Mouse (Mus musculus): ENCODE measurements around the gene Mfsd2b. TPM values are rescaled to one million over a fixed set of nuclear protein-coding genes. Genes with fewer than 3 reads are reported as not detected.
A peak's percentile ranks its signal among the peaks of the same experiment; 100 is the strongest.

The Mfsd2b gene
- polyA plus RNA-seq, 1 experiment from 2014 or later, result 0.83 TPM

GRCm38 (mm10) chr12:4864338-4864690 is 9.8 kb downstream of the Mfsd2b start:
- no peak overlapping the region for H3K27ac ChIP-seq (ENCODE audit: low read depth, low read length)
- H3K36me3 ChIP-seq (ENCODE audit: control insufficient read depth, insufficient read depth, low read length), result no peaks in the 10 kb centered on the region
- no peaks in the 10 kb centered on the region for H3K9me3 ChIP-seq (replicated peaks; ENCODE audit: control insufficient read depth, low read length)
- no peak overlapping the region for H3K4me2 ChIP-seq (ENCODE audit: low read length)
- no peak for DNase-seq (ENCODE audit: low spot score)
- no peak for ATAC-seq
- H3K4me3 ChIP-seq (ENCODE audit: low read depth, low read length), result no peak overlapping the region
- no peaks in the 10 kb centered on the region for H3K4me1 ChIP-seq (ENCODE audit: control insufficient read depth, insufficient read depth, low read length)
- no peak overlapping the region for H3K9ac ChIP-seq (ENCODE audit: low read length)
- 80% methylated on average over 4 of the region's 4 CpGs for WGBS
- H3K27me3 ChIP-seq (replicated peaks; ENCODE audit: control insufficient read depth, insufficient read depth, low read length), result no peaks in the 10 kb centered on the region

- no peak overlapping the region for H3K27ac ChIP-seq (ENCODE audit: low read depth, low read length)
- WGBS, result 71% methylated on average over 4 of the region's 4 CpGs
- peak; percentile 41 for DNase-seq (ENCODE audit: low spot score)
Measured at GRCm38 (mm10) chr12:4863654-4864337, 10.4 kb downstream of the Mfsd2b start.

GRCm38 (mm10) chr12:4862672-4863071 is 11.5 kb downstream of the Mfsd2b start:
- ATAC-seq (no peak), DNase-seq (ENCODE audit: low spot score) (no peak)
- H3K9ac ChIP-seq (ENCODE audit: low read length), result no peak overlapping the region
- peaks cover 4% of the 10 kb centered on the region; the same call in 1 of the 2 replicates for H3K36me3 ChIP-seq (ENCODE audit: control insufficient read depth, insufficient read depth, low read length)
- WGBS, result 89% methylated on average over 4 of the region's 4 CpGs
- H3K27ac ChIP-seq (ENCODE audit: low read depth, low read length), result no peak overlapping the region
- no peak overlapping the region for H3K4me3 ChIP-seq (ENCODE audit: low read depth, low read length)
- no peaks in the 10 kb centered on the region for H3K9me3 ChIP-seq (replicated peaks; ENCODE audit: control insufficient read depth, low read length)
- no peaks in the 10 kb centered on the region for H3K27me3 ChIP-seq (replicated peaks; ENCODE audit: control insufficient read depth, insufficient read depth, low read length)
- H3K4me1 ChIP-seq (ENCODE audit: control insufficient read depth, insufficient read depth, low read length), result no peaks in the 10 kb centered on the region
- no peak overlapping the region for H3K4me2 ChIP-seq (ENCODE audit: low read length)

More at GRCm38 (mm10) chr12:4863654-4864337, 10.4 kb downstream of the Mfsd2b start:
- 0 out of 2 replicates have a peak, but pooled peaks have one; percentile 46 for ATAC-seq
- Histone ChIP-seq H3K36me3 (ENCODE audit: control insufficient read depth, insufficient read depth, low read length) (no peaks in the 10 kb centered on the region), H3K9ac (ENCODE audit: low read length) (no peak overlapping the region), H3K4me3 (ENCODE audit: low read depth, low read length) (no peak overlapping the region), H3K4me2 (ENCODE audit: low read length) (no peak overlapping the region), H3K4me1 (ENCODE audit: control insufficient read depth, insufficient read depth, low read length) (no peaks in the 10 kb centered on the region), H3K9me3 (replicated peaks; ENCODE audit: control insufficient read depth, low read length) (no peaks in the 10 kb centered on the region), H3K27me3 (replicated peaks; ENCODE audit: control insufficient read depth, insufficient read depth, low read length) (no peaks in the 10 kb centered on the region)

GRCm38 (mm10) chr12:4859241-4859914 is 14.8 kb downstream of the Mfsd2b start:
- peaks cover 12% of the 10 kb centered on the region; the same call in 1 of the 2 replicates for H3K36me3 ChIP-seq (ENCODE audit: control insufficient read depth, insufficient read depth, low read length)
- DNase-seq (ENCODE audit: low spot score) (no peak), ATAC-seq (no peak)
- no peak overlapping the region for H3K4me2 ChIP-seq (ENCODE audit: low read length)
- WGBS, result 79% methylated on average over 11 of the region's 11 CpGs
- H3K27ac ChIP-seq (ENCODE audit: low read depth, low read length), result no peak overlapping the region
- no peaks in the 10 kb centered on the region for H3K9me3 ChIP-seq (replicated peaks; ENCODE audit: control insufficient read depth, low read length)
- H3K9ac ChIP-seq (ENCODE audit: low read length), result no peak overlapping the region
- no peak overlapping the region for H3K4me3 ChIP-seq (ENCODE audit: low read depth, low read length)
- no peaks in the 10 kb centered on the region for H3K27me3 ChIP-seq (replicated peaks; ENCODE audit: control insufficient read depth, insufficient read depth, low read length)
- no peaks in the 10 kb centered on the region for H3K4me1 ChIP-seq (ENCODE audit: control insufficient read depth, insufficient read depth, low read length)

- 95% methylated on average over 2 of the region's 2 CpGs for WGBS
- H3K27ac ChIP-seq (ENCODE audit: low read depth, low read length), result no peak overlapping the region
- H3K4me2 ChIP-seq (ENCODE audit: low read length), result no peak overlapping the region
- H3K27me3 ChIP-seq (replicated peaks; ENCODE audit: control insufficient read depth, insufficient read depth, low read length), result no peaks in the 10 kb centered on the region
- ATAC-seq (no peak), DNase-seq (ENCODE audit: low spot score) (no peak)
- no peak overlapping the region for H3K4me3 ChIP-seq (ENCODE audit: low read depth, low read length)
- no peaks in the 10 kb centered on the region for H3K9me3 ChIP-seq (replicated peaks; ENCODE audit: control insufficient read depth, low read length)
- H3K9ac ChIP-seq (ENCODE audit: low read length), result no peak overlapping the region
- peaks cover 12% of the 10 kb centered on the region; the same call in 1 of the 2 replicates for H3K36me3 ChIP-seq (ENCODE audit: control insufficient read depth, insufficient read depth, low read length)
- H3K4me1 ChIP-seq (ENCODE audit: control insufficient read depth, insufficient read depth, low read length), result no peaks in the 10 kb centered on the region
Measured at GRCm38 (mm10) chr12:4856834-4857233, 17.3 kb downstream of the Mfsd2b start.

GRCm38 (mm10) chr12:4856160-4856559 is 18.0 kb downstream of the Mfsd2b start:
- ATAC-seq, result no peak
- no peak overlapping the region for H3K27ac ChIP-seq (ENCODE audit: low read depth, low read length)
- no peaks in the 10 kb centered on the region for H3K27me3 ChIP-seq (replicated peaks; ENCODE audit: control insufficient read depth, insufficient read depth, low read length)
- peaks cover 12% of the 10 kb centered on the region; the same call in 1 of the 2 replicates for H3K36me3 ChIP-seq (ENCODE audit: control insufficient read depth, insufficient read depth, low read length)
- H3K4me1 ChIP-seq (ENCODE audit: control insufficient read depth, insufficient read depth, low read length), result no peaks in the 10 kb centered on the region
- H3K4me2 ChIP-seq (ENCODE audit: low read length), result no peak overlapping the region
- no peak for DNase-seq (ENCODE audit: low spot score)
- 97% methylated on average over 5 of the region's 5 CpGs for WGBS
- H3K9me3 ChIP-seq (replicated peaks; ENCODE audit: control insufficient read depth, low read length), result no peaks in the 10 kb centered on the region
- H3K9ac ChIP-seq (ENCODE audit: low read length), result no peak overlapping the region
- H3K4me3 ChIP-seq (ENCODE audit: low read depth, low read length), result no peak overlapping the region

GRCm38 (mm10) chr12:4843741-4844140 is 30.4 kb downstream of the Mfsd2b start:
- ATAC-seq, result peak; percentile 50
- peaks cover 7% of the 10 kb centered on the region; the same call in 1 of the 2 replicates for H3K4me1 ChIP-seq (ENCODE audit: control insufficient read depth, insufficient read depth, low read length)
- peak overlapping the region; percentile 73 for H3K4me2 ChIP-seq (ENCODE audit: low read length)
- no peak overlapping the region for H3K27ac ChIP-seq (ENCODE audit: low read depth, low read length)
- H3K36me3 ChIP-seq (ENCODE audit: control insufficient read depth, insufficient read depth, low read length), result no peaks in the 10 kb centered on the region
- H3K9me3 ChIP-seq (replicated peaks; ENCODE audit: control insufficient read depth, low read length), result no peaks in the 10 kb centered on the region
- peak; percentile 47 for DNase-seq (ENCODE audit: low spot score)
- H3K4me3 ChIP-seq (ENCODE audit: low read depth, low read length), result peak overlapping the region; percentile 64
- H3K9ac ChIP-seq (ENCODE audit: low read length), result peak overlapping the region; percentile 67
- peaks cover 6% of the 10 kb centered on the region; the same call in 1 of the 2 replicates for H3K27me3 ChIP-seq (replicated peaks; ENCODE audit: control insufficient read depth, insufficient read depth, low read length)
- WGBS, result under 1% methylated on average over 12 of the region's 12 CpGs

GRCm38 (mm10) chr12:4842890-4843597 is 31.1 kb downstream of the Mfsd2b start, which contains the start of gene Wdcp:
TSS of gene Wdcp (plus strand) at chr12:4843303.
- no peak within 1 kb of the TSS; the same call in 1 of the 2 replicates for H3K27ac ChIP-seq (ENCODE audit: low read depth, low read length)
- peak within 1 kb of the TSS; percentile 67 for H3K9ac ChIP-seq (ENCODE audit: low read length)
- peaks cover 7% of the 10 kb centered on the region; the same call in 1 of the 2 replicates for H3K4me1 ChIP-seq (ENCODE audit: control insufficient read depth, insufficient read depth, low read length)
- peak within 1 kb of the TSS; percentile 73 for H3K4me2 ChIP-seq (ENCODE audit: low read length)
- H3K9me3 ChIP-seq (replicated peaks; ENCODE audit: control insufficient read depth, low read length), result no peaks in the 10 kb centered on the region
- no peaks in the 10 kb centered on the region for H3K36me3 ChIP-seq (ENCODE audit: control insufficient read depth, insufficient read depth, low read length)
- H3K27me3 ChIP-seq (replicated peaks; ENCODE audit: control insufficient read depth, insufficient read depth, low read length), result peaks cover 6% of the 10 kb centered on the region; the same call in 1 of the 2 replicates
- H3K4me3 ChIP-seq (ENCODE audit: low read depth, low read length), result peak within 1 kb of the TSS; percentile 64
- peak; percentile 97 for DNase-seq (ENCODE audit: low spot score)
- 2% methylated on average over 30 of the region's 30 CpGs for WGBS
- ATAC-seq, result peak; percentile 95
